Mouse (Mus musculus): Measurements from ENCODE around the gene Cela1. TPM values are rescaled to one million over a fixed set of nuclear protein-coding genes. Genes with fewer than 3 reads are reported as not detected.

Gene Cela1
- polyA plus RNA-seq, 1 experiment from 2014 or later, result 0.99 TPM

GRCm38 (mm10) chr15:100715399-100715993, 27.8 kb upstream of the Cela1 start:
- WGBS, result 82% methylated on average over 9 of the region's 9 CpGs
- H3K9ac ChIP-seq (ENCODE audit: low read depth, low read length), result no peak overlapping the region
- no peaks in the 10 kb centered on the region for H3K9me3 ChIP-seq (ENCODE audit: control insufficient read depth, low read length)
- no peaks in the 10 kb centered on the region for H3K27me3 ChIP-seq (ENCODE audit: control insufficient read depth, insufficient read depth, low read length)
- no peaks in the 10 kb centered on the region for H3K4me1 ChIP-seq (replicated peaks; ENCODE audit: control insufficient read depth, insufficient read depth, low read length)
- DNase-seq (ENCODE audit: low spot score) (no peak), ATAC-seq (ENCODE audit: low FRiP score) (no peak)
- no peaks in the 10 kb centered on the region for H3K36me3 ChIP-seq (ENCODE audit: control insufficient read depth, insufficient read depth, low read length)
- H3K4me3 ChIP-seq (ENCODE audit: low read depth, low read length), result no peak overlapping the region
- H3K27ac ChIP-seq (ENCODE audit: low read depth, low read length), result no peak overlapping the region
- no peak overlapping the region for H3K4me2 ChIP-seq (replicated peaks; ENCODE audit: low read depth, low read length)

DNA sequence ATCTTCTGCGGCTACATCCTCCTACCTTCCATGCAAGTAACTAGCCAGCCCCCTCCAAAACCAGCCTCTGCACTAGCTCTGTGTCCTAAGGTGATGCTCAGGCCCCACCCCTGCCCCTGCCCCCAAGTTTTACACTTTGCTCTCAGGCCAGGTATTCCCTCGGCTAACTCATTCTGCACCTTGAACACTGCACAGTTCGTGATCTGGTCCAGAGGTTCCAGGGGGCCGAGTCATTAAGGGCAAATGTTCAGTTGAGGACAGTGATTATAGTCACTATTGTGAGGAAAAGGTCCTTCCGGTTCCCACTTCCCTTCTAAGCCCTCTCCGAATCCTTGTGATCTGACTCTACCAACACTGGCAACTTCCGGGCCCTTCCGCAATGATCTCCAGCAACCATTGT, 26.7 kb upstream of the Cela1 start:
- Histone ChIP-seq H3K4me3 (ENCODE audit: low read depth, low read length) (no peak overlapping the region), H3K27me3 (ENCODE audit: control insufficient read depth, insufficient read depth, low read length) (no peaks in the 10 kb centered on the region), H3K4me1 (replicated peaks; ENCODE audit: control insufficient read depth, insufficient read depth, low read length) (no peaks in the 10 kb centered on the region), H3K9me3 (ENCODE audit: control insufficient read depth, low read length) (no peaks in the 10 kb centered on the region), H3K36me3 (ENCODE audit: control insufficient read depth, insufficient read depth, low read length) (no peaks in the 10 kb centered on the region), H3K27ac (ENCODE audit: low read depth, low read length) (no peak overlapping the region), H3K4me2 (replicated peaks; ENCODE audit: low read depth, low read length) (no peak overlapping the region), H3K9ac (ENCODE audit: low read depth, low read length) (no peak overlapping the region)
- DNase-seq (ENCODE audit: low spot score), result no peak
- WGBS, result 91% methylated on average over 8 of the region's 8 CpGs
- ATAC-seq (ENCODE audit: low FRiP score), result no peak

GRCm38 (mm10) chr15:100710838-100711237, 23.1 kb upstream of the Cela1 start:
- Histone ChIP-seq H3K9me3 (ENCODE audit: control insufficient read depth, low read length) (no peaks in the 10 kb centered on the region), H3K27me3 (ENCODE audit: control insufficient read depth, insufficient read depth, low read length) (no peaks in the 10 kb centered on the region), H3K36me3 (ENCODE audit: control insufficient read depth, insufficient read depth, low read length) (no peaks in the 10 kb centered on the region), H3K4me1 (replicated peaks; ENCODE audit: control insufficient read depth, insufficient read depth, low read length) (no peaks in the 10 kb centered on the region), H3K4me3 (ENCODE audit: low read depth, low read length) (no peak overlapping the region), H3K9ac (ENCODE audit: low read depth, low read length) (no peak overlapping the region), H3K4me2 (replicated peaks; ENCODE audit: low read depth, low read length) (no peak overlapping the region), H3K27ac (ENCODE audit: low read depth, low read length) (no peak overlapping the region)
- WGBS, result 47% methylated on average over 6 of the region's 6 CpGs
- no peak for DNase-seq (ENCODE audit: low spot score)
- ATAC-seq (ENCODE audit: low FRiP score), result no peak

GRCm38 (mm10) chr15:100708433-100709078, 20.8 kb upstream of the Cela1 start:
- H3K27ac ChIP-seq (ENCODE audit: low read depth, low read length), result no peak overlapping the region
- no peaks in the 10 kb centered on the region for H3K9me3 ChIP-seq (ENCODE audit: control insufficient read depth, low read length)
- no peak for ATAC-seq (ENCODE audit: low FRiP score)
- DNase-seq (ENCODE audit: low spot score), result no peak
- H3K4me2 ChIP-seq (replicated peaks; ENCODE audit: low read depth, low read length), result no peak overlapping the region
- no peaks in the 10 kb centered on the region for H3K36me3 ChIP-seq (ENCODE audit: control insufficient read depth, insufficient read depth, low read length)
- no peak overlapping the region for H3K4me3 ChIP-seq (ENCODE audit: low read depth, low read length)
- no peaks in the 10 kb centered on the region; the same call in 1 of the 2 replicates for H3K4me1 ChIP-seq (replicated peaks; ENCODE audit: control insufficient read depth, insufficient read depth, low read length)
- 84% methylated on average over 8 of the region's 8 CpGs for WGBS
- no peaks in the 10 kb centered on the region for H3K27me3 ChIP-seq (ENCODE audit: control insufficient read depth, insufficient read depth, low read length)
- no peak overlapping the region for H3K9ac ChIP-seq (ENCODE audit: low read depth, low read length)

DNA sequence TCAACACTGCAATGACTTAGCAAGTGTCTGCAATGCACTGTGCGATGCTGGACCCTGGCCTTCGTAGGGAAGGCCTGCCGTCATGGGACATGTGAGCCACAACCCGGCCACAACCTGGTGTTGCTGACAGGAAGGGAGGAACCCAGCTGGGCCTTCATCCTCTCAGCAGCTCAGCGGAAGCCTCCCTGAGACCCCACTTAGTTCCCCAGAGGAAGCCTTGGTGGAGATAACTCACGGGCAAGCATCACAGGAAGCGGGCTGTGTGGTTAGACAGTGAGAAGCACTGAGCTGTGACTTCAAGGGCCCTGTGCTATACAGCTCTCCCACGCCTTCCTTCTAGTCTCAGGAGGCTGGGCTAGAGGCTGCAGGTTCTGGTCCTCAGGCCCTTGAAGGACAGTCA, 18.5 kb upstream of the Cela1 start:
- Histone ChIP-seq H3K9ac (ENCODE audit: low read depth, low read length) (no peak overlapping the region), H3K27me3 (ENCODE audit: control insufficient read depth, insufficient read depth, low read length) (no peaks in the 10 kb centered on the region), H3K4me2 (replicated peaks; ENCODE audit: low read depth, low read length) (no peak overlapping the region), H3K4me3 (ENCODE audit: low read depth, low read length) (no peak overlapping the region), H3K36me3 (ENCODE audit: control insufficient read depth, insufficient read depth, low read length) (no peaks in the 10 kb centered on the region), H3K9me3 (ENCODE audit: control insufficient read depth, low read length) (no peaks in the 10 kb centered on the region), H3K27ac (ENCODE audit: low read depth, low read length) (no peak overlapping the region), H3K4me1 (replicated peaks; ENCODE audit: control insufficient read depth, insufficient read depth, low read length) (no peaks in the 10 kb centered on the region; the same call in 1 of the 2 replicates)
- 65% methylated on average over 8 of the region's 8 CpGs for WGBS
- ATAC-seq (ENCODE audit: low FRiP score), result no peak
- no peak for DNase-seq (ENCODE audit: low spot score)

- Histone ChIP-seq H3K27ac (ENCODE audit: low read depth, low read length) (no peak overlapping the region), H3K9me3 (ENCODE audit: control insufficient read depth, low read length) (no peaks in the 10 kb centered on the region), H3K27me3 (ENCODE audit: control insufficient read depth, insufficient read depth, low read length) (no peaks in the 10 kb centered on the region), H3K36me3 (ENCODE audit: control insufficient read depth, insufficient read depth, low read length) (no peaks in the 10 kb centered on the region), H3K4me1 (replicated peaks; ENCODE audit: control insufficient read depth, insufficient read depth, low read length) (no peaks in the 10 kb centered on the region; the same call in 1 of the 2 replicates), H3K4me2 (replicated peaks; ENCODE audit: low read depth, low read length) (no peak overlapping the region), H3K4me3 (ENCODE audit: low read depth, low read length) (no peak overlapping the region), H3K9ac (ENCODE audit: low read depth, low read length) (no peak overlapping the region)
- DNase-seq (ENCODE audit: low spot score) (no peak), ATAC-seq (ENCODE audit: low FRiP score) (no peak)
- 85% methylated on average over 1 of the region's 1 CpGs for WGBS
Measured at GRCm38 (mm10) chr15:100705376-100705775, 17.7 kb upstream of the Cela1 start.

DNA sequence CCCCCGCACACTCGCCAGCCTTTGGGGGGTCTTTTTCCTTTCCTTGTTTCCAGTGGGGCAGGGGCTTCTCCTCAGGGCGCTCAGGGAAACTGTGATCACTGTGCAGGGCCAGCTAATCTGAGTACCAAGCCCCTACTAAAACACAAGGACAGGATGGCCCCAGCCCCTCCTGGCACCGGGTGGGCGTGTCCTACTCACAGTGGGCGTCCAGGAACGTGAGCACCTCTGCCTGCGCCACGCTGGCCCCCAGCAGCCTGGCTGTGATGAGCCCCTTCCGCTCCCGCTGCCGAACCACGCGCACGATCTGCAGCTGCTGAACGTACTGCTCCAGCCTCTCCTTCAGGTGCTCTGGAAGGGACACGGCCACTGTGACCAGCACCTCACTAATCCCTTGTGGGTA, 16.2 kb upstream of the Cela1 start:
- H3K9me3 ChIP-seq (ENCODE audit: control insufficient read depth, low read length), result no peaks in the 10 kb centered on the region
- ATAC-seq (ENCODE audit: low FRiP score), result no peak
- no peaks in the 10 kb centered on the region for H3K36me3 ChIP-seq (ENCODE audit: control insufficient read depth, insufficient read depth, low read length)
- no peaks in the 10 kb centered on the region for H3K27me3 ChIP-seq (ENCODE audit: control insufficient read depth, insufficient read depth, low read length)
- no peak overlapping the region for H3K4me3 ChIP-seq (ENCODE audit: low read depth, low read length)
- no peaks in the 10 kb centered on the region; the same call in 1 of the 2 replicates for H3K4me1 ChIP-seq (replicated peaks; ENCODE audit: control insufficient read depth, insufficient read depth, low read length)
- 16% methylated on average over 17 of the region's 17 CpGs for WGBS
- no peak overlapping the region for H3K27ac ChIP-seq (ENCODE audit: low read depth, low read length)
- H3K4me2 ChIP-seq (replicated peaks; ENCODE audit: low read depth, low read length), result no peak overlapping the region
- H3K9ac ChIP-seq (ENCODE audit: low read depth, low read length), result no peak overlapping the region
- DNase-seq (ENCODE audit: low spot score), result peak; percentile 18

GRCm38 (mm10) chr15:100701856-100702255, 14.1 kb upstream of the Cela1 start:
- no peaks in the 10 kb centered on the region for H3K9me3 ChIP-seq (ENCODE audit: control insufficient read depth, low read length)
- no peak overlapping the region for H3K27ac ChIP-seq (ENCODE audit: low read depth, low read length)
- no peak for ATAC-seq (ENCODE audit: low FRiP score)
- WGBS, result 70% methylated on average over 6 of the region's 6 CpGs
- H3K36me3 ChIP-seq (ENCODE audit: control insufficient read depth, insufficient read depth, low read length), result no peaks in the 10 kb centered on the region
- no peaks in the 10 kb centered on the region for H3K27me3 ChIP-seq (ENCODE audit: control insufficient read depth, insufficient read depth, low read length)
- no peaks in the 10 kb centered on the region; the same call in 1 of the 2 replicates for H3K4me1 ChIP-seq (replicated peaks; ENCODE audit: control insufficient read depth, insufficient read depth, low read length)
- no peak overlapping the region for H3K4me3 ChIP-seq (ENCODE audit: low read depth, low read length)
- H3K4me2 ChIP-seq (replicated peaks; ENCODE audit: low read depth, low read length), result no peak overlapping the region
- no peak overlapping the region for H3K9ac ChIP-seq (ENCODE audit: low read depth, low read length)
- DNase-seq (ENCODE audit: low spot score), result no peak

- no peak overlapping the region for H3K4me3 ChIP-seq (ENCODE audit: low read depth, low read length)
- H3K9ac ChIP-seq (ENCODE audit: low read depth, low read length), result no peak overlapping the region
- H3K27ac ChIP-seq (ENCODE audit: low read depth, low read length), result no peak overlapping the region
- no peaks in the 10 kb centered on the region; the same call in 1 of the 2 replicates for H3K4me1 ChIP-seq (replicated peaks; ENCODE audit: control insufficient read depth, insufficient read depth, low read length)
- H3K27me3 ChIP-seq (ENCODE audit: control insufficient read depth, insufficient read depth, low read length), result no peaks in the 10 kb centered on the region
- H3K4me2 ChIP-seq (replicated peaks; ENCODE audit: low read depth, low read length), result no peak overlapping the region
- WGBS, result 69% methylated on average over 10 of the region's 10 CpGs
- H3K9me3 ChIP-seq (ENCODE audit: control insufficient read depth, low read length), result no peaks in the 10 kb centered on the region
- H3K36me3 ChIP-seq (ENCODE audit: control insufficient read depth, insufficient read depth, low read length), result no peaks in the 10 kb centered on the region
- DNase-seq (ENCODE audit: low spot score) (no peak), ATAC-seq (ENCODE audit: low FRiP score) (no peak)
Measured at GRCm38 (mm10) chr15:100701108-100701507, 13.4 kb upstream of the Cela1 start.
